Mouse (Mus musculus): ENCODE data around the gene Rad9a. TPM values are rescaled to one million over a fixed set of nuclear protein-coding genes. Genes with fewer than 3 reads are reported as not detected.
A peak's percentile ranks its signal among the peaks of the same experiment; 100 is the strongest.

The Rad9a gene
- polyA plus RNA-seq, 1 experiment from 2014 or later: 33.5 TPM

GRCm38 (mm10) chr19:4193129-4193528, 8.3 kb downstream of the Rad9a start:
- peak overlapping the region; percentile 98 for H3K4me3 ChIP-seq (ENCODE audit: low read depth, low read length)
- no peak for ATAC-seq (ENCODE audit: insufficient number of reproducible peaks, insufficient read depth, low FRiP score, low read depth)
- H3K9ac ChIP-seq (replicated peaks; ENCODE audit: low read depth, low read length): peak overlapping the region; percentile 92
- peaks cover 46% of the 10 kb centered on the region for H3K36me3 ChIP-seq (ENCODE audit: control insufficient read depth, insufficient read depth, low read length)
- peak overlapping the region; percentile 97 for H3K4me2 ChIP-seq (replicated peaks; ENCODE audit: low read depth, low read length)
- H3K9me3 ChIP-seq (ENCODE audit: control insufficient read depth, low read depth, low read length): no peaks in the 10 kb centered on the region
- no peak overlapping the region for H3K27ac ChIP-seq (ENCODE audit: low read length)
- peaks cover 23% of the 10 kb centered on the region for H3K4me1 ChIP-seq (ENCODE audit: control insufficient read depth, insufficient read depth, low read length)
- no peaks in the 10 kb centered on the region for H3K27me3 ChIP-seq (ENCODE audit: control insufficient read depth, insufficient read depth, low read length)
- WGBS: 47% methylated on average over 6 of the region's 6 CpGs

- peak overlapping the region; percentile 97 for H3K4me2 ChIP-seq (replicated peaks; ENCODE audit: low read depth, low read length)
- H3K27ac ChIP-seq (ENCODE audit: low read length): peak overlapping the region; percentile 96
- H3K4me1 ChIP-seq (ENCODE audit: control insufficient read depth, insufficient read depth, low read length): peaks cover 23% of the 10 kb centered on the region
- peaks cover 44% of the 10 kb centered on the region for H3K36me3 ChIP-seq (ENCODE audit: control insufficient read depth, insufficient read depth, low read length)
- peak overlapping the region; percentile 98 for H3K4me3 ChIP-seq (ENCODE audit: low read depth, low read length)
- no peaks in the 10 kb centered on the region for H3K9me3 ChIP-seq (ENCODE audit: control insufficient read depth, low read depth, low read length)
- no peaks in the 10 kb centered on the region for H3K27me3 ChIP-seq (ENCODE audit: control insufficient read depth, insufficient read depth, low read length)
- under 1% methylated on average over 52 of the region's 52 CpGs for WGBS
- peak; percentile 39; the same call in 1 of the 2 replicates for ATAC-seq (ENCODE audit: insufficient number of reproducible peaks, insufficient read depth, low FRiP score, low read depth)
- peak overlapping the region; percentile 92 for H3K9ac ChIP-seq (replicated peaks; ENCODE audit: low read depth, low read length)
These were observed 9.0 kb downstream of the Rad9a start for GRCm38 (mm10) chr19:4192251-4192985.

GRCm38 (mm10) chr19:4191528-4192250, 9.8 kb downstream of the Rad9a start, which contains the start of gene Ppp1ca:
Gene Ppp1ca (plus strand): TSS chr19:4192065.
- 4% methylated on average over 44 of the region's 47 CpGs for WGBS
- no peaks in the 10 kb centered on the region for H3K9me3 ChIP-seq (ENCODE audit: control insufficient read depth, low read depth, low read length)
- no peaks in the 10 kb centered on the region for H3K27me3 ChIP-seq (ENCODE audit: control insufficient read depth, insufficient read depth, low read length)
- ATAC-seq (ENCODE audit: insufficient number of reproducible peaks, insufficient read depth, low FRiP score, low read depth): peak; percentile 94
- peak within 1 kb of the TSS; percentile 98 for H3K4me3 ChIP-seq (ENCODE audit: low read depth, low read length)
- H3K9ac ChIP-seq (replicated peaks; ENCODE audit: low read depth, low read length): peak within 1 kb of the TSS; percentile 92
- H3K4me2 ChIP-seq (replicated peaks; ENCODE audit: low read depth, low read length): peak within 1 kb of the TSS; percentile 97
- peaks cover 21% of the 10 kb centered on the region for H3K4me1 ChIP-seq (ENCODE audit: control insufficient read depth, insufficient read depth, low read length)
- peaks cover 37% of the 10 kb centered on the region for H3K36me3 ChIP-seq (ENCODE audit: control insufficient read depth, insufficient read depth, low read length)
- peak within 1 kb of the TSS; percentile 96 for H3K27ac ChIP-seq (ENCODE audit: low read length)

GRCm38 (mm10) chr19:4190831-4191334, 10.6 kb downstream of the Rad9a start, which contains the start of gene Tbc1d10c:
Gene Tbc1d10c (minus strand): TSS chr19:4191284.
- WGBS: 29% methylated on average over 4 of the region's 4 CpGs
- H3K36me3 ChIP-seq (ENCODE audit: control insufficient read depth, insufficient read depth, low read length): peaks cover 30% of the 10 kb centered on the region
- peak within 1 kb of the TSS; percentile 98 for H3K4me3 ChIP-seq (ENCODE audit: low read depth, low read length)
- no peaks in the 10 kb centered on the region for H3K9me3 ChIP-seq (ENCODE audit: control insufficient read depth, low read depth, low read length)
- H3K4me2 ChIP-seq (replicated peaks; ENCODE audit: low read depth, low read length): peak within 1 kb of the TSS; percentile 97
- H3K27ac ChIP-seq (ENCODE audit: low read length): peak within 1 kb of the TSS; percentile 96
- H3K4me1 ChIP-seq (ENCODE audit: control insufficient read depth, insufficient read depth, low read length): peaks cover 13% of the 10 kb centered on the region
- peak within 1 kb of the TSS; percentile 92 for H3K9ac ChIP-seq (replicated peaks; ENCODE audit: low read depth, low read length)
- no peaks in the 10 kb centered on the region for H3K27me3 ChIP-seq (ENCODE audit: control insufficient read depth, insufficient read depth, low read length)
- no peak for ATAC-seq (ENCODE audit: insufficient number of reproducible peaks, insufficient read depth, low FRiP score, low read depth)

- peaks cover 19% of the 10 kb centered on the region for H3K4me1 ChIP-seq (ENCODE audit: control insufficient read depth, insufficient read depth, low read length)
- no peak overlapping the region for H3K4me2 ChIP-seq (replicated peaks; ENCODE audit: low read depth, low read length)
- ATAC-seq (ENCODE audit: insufficient number of reproducible peaks, insufficient read depth, low FRiP score, low read depth): no peak
- H3K27me3 ChIP-seq (ENCODE audit: control insufficient read depth, insufficient read depth, low read length): no peaks in the 10 kb centered on the region
- no peak overlapping the region for H3K9ac ChIP-seq (replicated peaks; ENCODE audit: low read depth, low read length)
- peaks cover 12% of the 10 kb centered on the region for H3K36me3 ChIP-seq (ENCODE audit: control insufficient read depth, insufficient read depth, low read length)
- WGBS: 85% methylated on average over 12 of the region's 12 CpGs
- no peak overlapping the region for H3K27ac ChIP-seq (ENCODE audit: low read length)
- no peak overlapping the region for H3K4me3 ChIP-seq (ENCODE audit: low read depth, low read length)
- H3K9me3 ChIP-seq (ENCODE audit: control insufficient read depth, low read depth, low read length): no peaks in the 10 kb centered on the region
These were observed 12.3 kb downstream of the Rad9a start for GRCm38 (mm10) chr19:4189051-4189620.

- Histone ChIP-seq H3K9ac (replicated peaks; ENCODE audit: low read depth, low read length) (no peak overlapping the region), H3K36me3 (ENCODE audit: control insufficient read depth, insufficient read depth, low read length) (no peaks in the 10 kb centered on the region), H3K4me1 (ENCODE audit: control insufficient read depth, insufficient read depth, low read length) (peaks cover 6% of the 10 kb centered on the region), H3K27me3 (ENCODE audit: control insufficient read depth, insufficient read depth, low read length) (no peaks in the 10 kb centered on the region), H3K9me3 (ENCODE audit: control insufficient read depth, low read depth, low read length) (no peaks in the 10 kb centered on the region), H3K4me2 (replicated peaks; ENCODE audit: low read depth, low read length) (no peak overlapping the region), H3K4me3 (ENCODE audit: low read depth, low read length) (no peak overlapping the region), H3K27ac (ENCODE audit: low read length) (no peak overlapping the region)
- WGBS: 63% methylated on average over 3 of the region's 3 CpGs
- ATAC-seq (ENCODE audit: insufficient number of reproducible peaks, insufficient read depth, low FRiP score, low read depth): no peak
These were observed 14.2 kb downstream of the Rad9a start for GRCm38 (mm10) chr19:4187303-4187702.

GRCm38 (mm10) chr19:4184976-4185975, 16.2 kb downstream of the Rad9a start:
- Histone ChIP-seq H3K4me1 (ENCODE audit: control insufficient read depth, insufficient read depth, low read length) (peaks cover 9% of the 10 kb centered on the region), H3K9me3 (ENCODE audit: control insufficient read depth, low read depth, low read length) (no peaks in the 10 kb centered on the region), H3K4me2 (replicated peaks; ENCODE audit: low read depth, low read length) (no peak overlapping the region), H3K36me3 (ENCODE audit: control insufficient read depth, insufficient read depth, low read length) (no peaks in the 10 kb centered on the region), H3K9ac (replicated peaks; ENCODE audit: low read depth, low read length) (no peak overlapping the region), H3K27me3 (ENCODE audit: control insufficient read depth, insufficient read depth, low read length) (no peaks in the 10 kb centered on the region), H3K4me3 (ENCODE audit: low read depth, low read length) (no peak overlapping the region), H3K27ac (ENCODE audit: low read length) (peak overlapping the region; percentile 44; the same call in 1 of the 2 replicates)
- 42% methylated on average over 15 of the region's 15 CpGs for WGBS
- ATAC-seq (ENCODE audit: insufficient number of reproducible peaks, insufficient read depth, low FRiP score, low read depth): 0 out of 2 replicates have a peak, but pooled peaks have one; percentile 49

Measured in stomach, embryonic 14.5 days (tissue).